Mouse (Mus musculus): ENCODE data around the gene Fyn. TPM values are rescaled to one million over a fixed set of nuclear protein-coding genes. Genes with fewer than 3 reads are reported as not detected.

Fyn gene
- polyA plus RNA-seq, 1 experiment from 2014 or later, result 13.5 TPM

DNA sequence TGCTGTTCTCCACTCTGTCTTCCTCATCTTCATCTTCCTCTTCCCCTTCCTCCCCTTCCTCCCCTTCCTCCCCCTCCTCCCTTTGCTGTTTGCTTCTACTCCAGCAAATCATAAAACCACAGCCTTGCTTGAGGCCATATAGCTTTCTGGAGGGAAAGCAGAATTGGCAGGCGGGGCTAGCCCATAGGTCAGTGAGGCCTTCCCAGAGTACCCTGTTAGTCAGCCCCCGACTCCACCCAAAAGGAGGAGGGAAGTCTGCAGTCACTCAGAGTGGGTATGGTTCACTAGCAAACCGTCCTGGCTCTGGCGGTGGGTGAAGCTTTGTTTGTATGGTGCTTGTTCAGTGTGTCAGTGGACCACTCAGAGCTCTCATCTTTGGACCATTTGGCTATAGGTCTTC, 80.5 kb downstream of the Fyn start:
- no peaks in the 10 kb centered on the region for H3K27me3 ChIP-seq (replicated peaks; ENCODE audit: control insufficient read depth, insufficient read depth, low read length)
- ATAC-seq, result no peak
- 28% methylated on average over 4 of the region's 4 CpGs for WGBS

DNA sequence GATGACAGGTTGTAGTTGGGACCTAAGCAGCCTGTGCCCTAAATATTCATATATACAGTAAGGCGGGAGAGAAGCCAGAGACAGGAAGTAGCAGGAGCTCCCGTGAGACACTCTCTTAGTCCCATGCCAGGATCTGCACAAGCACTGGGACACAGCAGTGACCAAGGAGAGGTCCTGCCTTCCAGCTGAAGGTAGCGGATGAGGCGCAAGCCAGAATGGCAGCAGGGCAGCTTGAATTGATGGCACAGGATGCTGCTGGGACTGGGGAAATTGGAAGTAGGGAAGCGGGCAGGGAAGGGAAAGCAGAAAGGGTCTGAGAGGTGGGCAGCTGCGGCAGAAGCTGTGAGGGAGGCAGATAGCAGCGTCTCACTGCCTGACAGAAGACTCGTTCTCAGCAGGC, 81.7 kb downstream of the Fyn start:
- no peak for ATAC-seq
- Histone ChIP-seq H3K4me3 (ENCODE audit: low read depth, low read length) (no peak overlapping the region), H3K4me1 (replicated peaks; ENCODE audit: control insufficient read depth, insufficient read depth, low read length) (0 out of 2 replicates have a peak, but pooled peaks cover 7% of the 10 kb centered on the region), H3K27ac (ENCODE audit: low read depth, low read length) (peak overlapping the region; percentile 22), H3K9ac (ENCODE audit: low read depth, low read length) (no peak overlapping the region), H3K27me3 (replicated peaks; ENCODE audit: control insufficient read depth, insufficient read depth, low read length) (no peaks in the 10 kb centered on the region), H3K9me3 (ENCODE audit: control insufficient read depth) (no peaks in the 10 kb centered on the region), H3K36me3 (ENCODE audit: control insufficient read depth, insufficient read depth) (no peaks in the 10 kb centered on the region), H3K4me2 (replicated peaks; ENCODE audit: low read depth) (no peak overlapping the region)
- WGBS, result 70% methylated on average over 8 of the region's 8 CpGs
- TF ChIP-seq CTCF (IDR thresholded peaks at IDR 0.05; ENCODE audit: low read depth), result no peak

More for the DNA sequence above, 80.5 kb downstream of the Fyn start:
- H3K27ac ChIP-seq (ENCODE audit: low read depth, low read length), result peak overlapping the region; percentile 15; the same call in 1 of the 2 replicates
- no peaks in the 10 kb centered on the region for H3K9me3 ChIP-seq (ENCODE audit: control insufficient read depth)
- H3K4me1 ChIP-seq (replicated peaks; ENCODE audit: control insufficient read depth, insufficient read depth, low read length), result 0 out of 2 replicates have a peak, but pooled peaks cover 9% of the 10 kb centered on the region
- H3K36me3 ChIP-seq (ENCODE audit: control insufficient read depth, insufficient read depth), result no peaks in the 10 kb centered on the region
- H3K4me2 ChIP-seq (replicated peaks; ENCODE audit: low read depth), result no peak overlapping the region
- H3K4me3 ChIP-seq (ENCODE audit: low read depth, low read length), result no peak overlapping the region
- no peak for TF ChIP-seq CTCF (IDR thresholded peaks at IDR 0.05; ENCODE audit: low read depth)
- no peak overlapping the region for H3K9ac ChIP-seq (ENCODE audit: low read depth, low read length)

DNA sequence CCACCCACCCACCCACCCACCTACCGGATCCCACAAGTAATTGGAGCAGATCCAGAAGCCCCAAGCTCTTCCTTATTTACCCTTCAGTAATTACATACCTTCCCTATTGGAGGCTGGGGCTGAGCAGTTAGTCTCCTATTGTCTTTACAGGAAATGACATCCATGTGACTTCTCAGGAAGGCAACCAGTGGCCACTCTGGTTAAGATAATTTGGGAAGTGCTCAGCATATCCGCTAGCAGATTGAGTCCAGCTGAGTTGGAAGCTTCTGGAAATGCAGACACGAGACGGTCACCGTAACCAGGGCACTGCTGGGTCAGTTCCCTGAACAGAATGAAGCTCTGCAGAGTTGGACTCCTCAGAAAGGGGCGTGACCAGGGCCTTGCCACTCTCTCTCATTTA, 82.4 kb downstream of the Fyn start:
- Histone ChIP-seq H3K9me3 (ENCODE audit: control insufficient read depth) (no peaks in the 10 kb centered on the region), H3K4me3 (ENCODE audit: low read depth, low read length) (no peak overlapping the region), H3K4me1 (replicated peaks; ENCODE audit: control insufficient read depth, insufficient read depth, low read length) (0 out of 2 replicates have a peak, but pooled peaks cover 7% of the 10 kb centered on the region), H3K9ac (ENCODE audit: low read depth, low read length) (no peak overlapping the region), H3K27ac (ENCODE audit: low read depth, low read length) (no peak overlapping the region), H3K27me3 (replicated peaks; ENCODE audit: control insufficient read depth, insufficient read depth, low read length) (no peaks in the 10 kb centered on the region), H3K4me2 (replicated peaks; ENCODE audit: low read depth) (peak overlapping the region; percentile 13; the same call in 1 of the 2 replicates), H3K36me3 (ENCODE audit: control insufficient read depth, insufficient read depth) (0 out of 2 replicates have a peak, but pooled peaks cover 4% of the 10 kb centered on the region)
- WGBS, result 56% methylated on average over 6 of the region's 6 CpGs
- no peak for TF ChIP-seq CTCF (IDR thresholded peaks at IDR 0.05; ENCODE audit: low read depth)
- peak; percentile 40; the same call in 1 of the 2 replicates for ATAC-seq

DNA sequence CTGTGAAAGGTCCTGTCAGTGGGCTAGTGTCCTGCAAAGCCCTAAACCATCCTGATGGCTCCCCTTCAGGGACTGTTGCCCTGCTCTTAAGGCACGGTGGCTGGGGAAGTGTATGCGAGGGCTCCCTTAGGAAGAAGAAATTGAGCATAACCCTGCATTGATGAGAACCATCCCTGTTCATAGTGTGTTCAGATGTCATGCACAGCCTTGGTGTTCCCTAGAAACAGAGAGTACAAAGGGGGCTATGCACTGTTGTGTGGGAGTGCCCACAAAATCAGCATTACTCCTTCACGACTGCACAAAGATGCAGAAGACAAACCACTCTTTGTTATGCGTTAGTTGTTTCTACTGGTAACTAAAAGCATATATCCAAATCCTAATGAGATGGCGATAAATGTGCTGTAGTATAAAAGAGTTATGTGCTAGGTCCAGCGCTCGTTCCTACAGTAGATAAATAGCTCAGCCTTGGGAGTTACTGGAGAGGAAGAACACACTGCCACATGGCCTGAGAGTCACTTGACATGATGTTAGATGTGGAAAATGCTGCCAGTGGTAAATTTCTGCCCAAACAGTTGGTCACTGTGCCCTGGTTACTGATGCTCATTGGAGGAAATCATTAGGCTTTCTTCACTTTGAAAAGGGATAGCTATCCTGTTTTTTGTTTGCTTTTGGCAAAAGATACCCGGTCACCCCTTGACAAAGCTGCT, 83.4 kb downstream of the Fyn start:
- Histone ChIP-seq H3K4me3 (ENCODE audit: low read depth, low read length) (no peak overlapping the region), H3K4me1 (replicated peaks; ENCODE audit: control insufficient read depth, insufficient read depth, low read length) (0 out of 2 replicates have a peak, but pooled peaks cover 7% of the 10 kb centered on the region), H3K4me2 (replicated peaks; ENCODE audit: low read depth) (0 out of 2 replicates have a peak overlapping the region, but pooled peaks have one; percentile 13), H3K36me3 (ENCODE audit: control insufficient read depth, insufficient read depth) (peaks cover 6% of the 10 kb centered on the region; the same call in 1 of the 2 replicates), H3K27ac (ENCODE audit: low read depth, low read length) (no peak overlapping the region), H3K27me3 (replicated peaks; ENCODE audit: control insufficient read depth, insufficient read depth, low read length) (no peaks in the 10 kb centered on the region), H3K9me3 (ENCODE audit: control insufficient read depth) (no peaks in the 10 kb centered on the region), H3K9ac (ENCODE audit: low read depth, low read length) (no peak overlapping the region)
- ATAC-seq, result no peak
- TF ChIP-seq CTCF (IDR thresholded peaks at IDR 0.05; ENCODE audit: low read depth), result no peak
- 86% methylated on average over 8 of the region's 8 CpGs for WGBS

DNA sequence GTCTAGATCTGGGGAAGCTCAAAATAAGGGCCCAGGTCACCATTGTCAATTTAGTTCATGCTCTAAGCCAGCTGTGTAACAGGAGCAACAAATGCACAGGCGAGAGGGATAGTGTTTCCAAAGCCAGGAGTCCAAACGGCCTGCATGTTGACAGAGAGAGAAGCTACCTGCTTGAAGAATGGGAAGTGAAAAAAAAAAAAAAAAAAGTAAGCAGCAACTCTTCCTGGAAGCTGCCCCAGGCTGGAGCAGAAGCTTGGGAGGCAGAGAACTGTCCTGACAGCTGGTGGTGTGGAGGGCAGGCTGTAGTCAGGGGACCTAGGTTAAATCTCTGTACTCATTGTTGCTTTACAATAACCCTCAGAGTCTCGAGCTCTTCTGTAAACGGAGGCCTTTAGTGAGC, 86.7 kb downstream of the Fyn start:
- Histone ChIP-seq H3K36me3 (ENCODE audit: control insufficient read depth, insufficient read depth) (peaks cover 9% of the 10 kb centered on the region; the same call in 1 of the 2 replicates), H3K9ac (ENCODE audit: low read depth, low read length) (no peak overlapping the region), H3K4me2 (replicated peaks; ENCODE audit: low read depth) (no peak overlapping the region), H3K4me3 (ENCODE audit: low read depth, low read length) (no peak overlapping the region), H3K27me3 (replicated peaks; ENCODE audit: control insufficient read depth, insufficient read depth, low read length) (no peaks in the 10 kb centered on the region), H3K4me1 (replicated peaks; ENCODE audit: control insufficient read depth, insufficient read depth, low read length) (peaks cover 9% of the 10 kb centered on the region; the same call in 1 of the 2 replicates), H3K27ac (ENCODE audit: low read depth, low read length) (no peak overlapping the region), H3K9me3 (ENCODE audit: control insufficient read depth) (no peaks in the 10 kb centered on the region)
- no peak for TF ChIP-seq CTCF (IDR thresholded peaks at IDR 0.05; ENCODE audit: low read depth)
- 58% methylated on average over 4 of the region's 4 CpGs for WGBS
- ATAC-seq, result no peak

DNA sequence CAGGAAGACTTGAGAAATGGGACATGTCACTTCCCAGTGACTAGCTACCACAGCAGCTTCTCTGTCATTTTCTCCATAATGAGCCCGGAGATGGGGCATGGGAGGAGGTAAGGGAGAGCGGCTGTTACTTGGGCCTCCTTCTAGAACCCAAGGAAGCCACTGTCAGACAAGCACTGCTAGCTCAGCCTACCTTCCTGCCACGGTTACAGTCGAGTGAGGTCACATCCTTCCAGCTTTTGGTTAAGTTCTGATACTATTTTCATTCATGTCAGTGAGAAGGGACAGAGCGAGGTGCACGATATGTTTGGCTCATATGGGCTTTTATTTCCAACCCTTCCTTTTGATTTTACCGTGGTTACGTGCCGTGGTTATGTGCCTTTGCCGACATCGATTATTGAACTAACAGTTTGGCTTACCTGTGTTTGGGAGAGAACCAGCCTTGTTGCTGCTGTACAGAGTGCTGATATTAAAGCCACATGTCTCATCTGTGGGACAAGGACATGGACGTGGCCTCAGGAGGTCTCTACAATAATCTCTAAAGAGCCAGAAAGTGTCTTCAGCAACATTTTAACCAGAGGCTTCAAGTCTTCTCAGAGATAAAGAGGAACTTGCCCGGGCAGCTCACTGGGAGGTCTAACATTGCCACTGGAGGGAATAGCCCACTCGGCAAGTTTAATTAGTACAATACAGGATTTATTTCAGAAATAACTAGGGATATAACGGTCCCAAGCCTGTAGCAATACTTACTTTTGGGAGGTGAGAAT, 87.4 kb downstream of the Fyn start:
- peaks cover 9% of the 10 kb centered on the region; the same call in 1 of the 2 replicates for H3K4me1 ChIP-seq (replicated peaks; ENCODE audit: control insufficient read depth, insufficient read depth, low read length)
- no peak for TF ChIP-seq CTCF (IDR thresholded peaks at IDR 0.05; ENCODE audit: low read depth)
- H3K4me2 ChIP-seq (replicated peaks; ENCODE audit: low read depth), result no peak overlapping the region
- WGBS, result 82% methylated on average over 15 of the region's 15 CpGs
- H3K27me3 ChIP-seq (replicated peaks; ENCODE audit: control insufficient read depth, insufficient read depth, low read length), result no peaks in the 10 kb centered on the region
- no peaks in the 10 kb centered on the region for H3K9me3 ChIP-seq (ENCODE audit: control insufficient read depth)
- no peak for ATAC-seq
- H3K4me3 ChIP-seq (ENCODE audit: low read depth, low read length), result no peak overlapping the region
- no peak overlapping the region for H3K27ac ChIP-seq (ENCODE audit: low read depth, low read length)
- H3K9ac ChIP-seq (ENCODE audit: low read depth, low read length), result no peak overlapping the region
- peaks cover 9% of the 10 kb centered on the region; the same call in 1 of the 2 replicates for H3K36me3 ChIP-seq (ENCODE audit: control insufficient read depth, insufficient read depth)

All from intestine, postnatal 0 days (tissue).